Mouse (Mus musculus) cerebellum, adult 18-20 months (tissue): ENCODE measurements at regions not wholly inside any gene's neighbourhood (a gene's known extent, or its start where the extent isn't known, plus 50 kb on each side); places are given as distances from the start of the nearest gene placed in this dataset.
A peak's percentile ranks its signal among the peaks of the same experiment; 100 is the strongest.

Experiments used
- DNase-seq, 2 experiments: peaks; one replicate each; pipeline ENCODE4 v3.0.0; 2021

GRCm38 (mm10) chr10:115664567-115664966, 77.0 kb upstream of the Lgr5 start:
- peak in 1 of 2 experiments; percentile 13 for DNase-seq

GRCm38 (mm10) chr10:115676661-115677060, 89.1 kb upstream of the Lgr5 start:
- DNase-seq, result no peak

GRCm38 (mm10) chr10:115681115-115681514, 93.5 kb upstream of the Lgr5 start:
- no peak for DNase-seq

GRCm38 (mm10) chr10:115691939-115692338, 104.4 kb upstream of the Lgr5 start:
- no peak for DNase-seq

- no peak for DNase-seq
Measured at GRCm38 (mm10) chr10:115693986-115694833, 106.6 kb upstream of the Lgr5 start.

GRCm38 (mm10) chr10:115702358-115702757, 114.3 kb upstream of the Tspan8 start:
- no peak for DNase-seq

GRCm38 (mm10) chr10:115708623-115709022, 108.0 kb upstream of the Tspan8 start:
- DNase-seq, result no peak

- no peak for DNase-seq
Measured at GRCm38 (mm10) chr10:115713896-115714295, 102.7 kb upstream of the Tspan8 start.

- no peak for DNase-seq
Measured at GRCm38 (mm10) chr10:115716178-115716577, 100.5 kb upstream of the Tspan8 start.

- no peak for DNase-seq
Measured at GRCm38 (mm10) chr10:115717064-115717463, 99.6 kb upstream of the Tspan8 start.

GRCm38 (mm10) chr10:115722589-115722988, 94.0 kb upstream of the Tspan8 start:
- no peak for DNase-seq

GRCm38 (mm10) chr10:115742634-115743347, 73.8 kb upstream of the Tspan8 start:
- DNase-seq, result no peak

- DNase-seq, result no peak
Measured at GRCm38 (mm10) chr10:115749844-115750243, 66.8 kb upstream of the Tspan8 start.

- DNase-seq, result no peak
Measured at GRCm38 (mm10) chr10:115750250-115750649, 66.4 kb upstream of the Tspan8 start.

GRCm38 (mm10) chr10:115758667-115759066, 58.0 kb upstream of the Tspan8 start:
- DNase-seq, result no peak
